Mouse (Mus musculus): ENCODE measurements around the gene Gm10961. TPM values are rescaled to one million over a fixed set of nuclear protein-coding genes. Genes with fewer than 3 reads are reported as not detected.

Gm10961 gene
- polyA plus RNA-seq, 1 experiment: not detected

GRCm38 (mm10) chr3:107609376-107609775 lies 21.7 kb upstream of the Gm10961 start:
- Histone ChIP-seq H3K27me3 (ENCODE audit: control insufficient read depth, insufficient read depth, low read length, poor library complexity, severe bottlenecking) (no peaks in the 10 kb centered on the region), H3K4me3 (ENCODE audit: low read depth, low read length) (no peak overlapping the region), H3K36me3 (ENCODE audit: control insufficient read depth, insufficient read depth, low read length, poor library complexity, severe bottlenecking) (no peaks in the 10 kb centered on the region), H3K27ac (ENCODE audit: insufficient read depth, low read length) (no peak overlapping the region), H3K9ac (ENCODE audit: low read depth, poor library complexity, severe bottlenecking) (no peak overlapping the region), H3K9me3 (replicated peaks; ENCODE audit: control insufficient read depth, insufficient read depth, low read length, poor library complexity, severe bottlenecking) (no peaks in the 10 kb centered on the region), H3K4me1 (ENCODE audit: control insufficient read depth, insufficient read depth, low read length) (no peaks in the 10 kb centered on the region)
- no peak for TF ChIP-seq CTCF (IDR thresholded peaks at IDR 0.05; ENCODE audit: low read depth, low read length)
- no peak for TF ChIP-seq POLR2A (IDR thresholded peaks at IDR 0.05; ENCODE audit: insufficient read depth, low read length)
- no peak for TF ChIP-seq EP300 (IDR thresholded peaks at IDR 0.05; ENCODE audit: insufficient read depth, low read depth, low read length)

- H3K36me3 ChIP-seq (ENCODE audit: control insufficient read depth, insufficient read depth, low read length, poor library complexity, severe bottlenecking): peaks cover 2% of the 10 kb centered on the region; the same call in 1 of the 2 replicates
- no peak overlapping the region for H3K9ac ChIP-seq (ENCODE audit: low read depth, poor library complexity, severe bottlenecking)
- H3K27me3 ChIP-seq (ENCODE audit: control insufficient read depth, insufficient read depth, low read length, poor library complexity, severe bottlenecking): no peaks in the 10 kb centered on the region
- no peak overlapping the region for H3K4me3 ChIP-seq (ENCODE audit: low read depth, low read length)
- TF ChIP-seq POLR2A (IDR thresholded peaks at IDR 0.05; ENCODE audit: insufficient read depth, low read length) (no peak), EP300 (IDR thresholded peaks at IDR 0.05; ENCODE audit: insufficient read depth, low read depth, low read length) (no peak), CTCF (IDR thresholded peaks at IDR 0.05; ENCODE audit: low read depth, low read length) (no peak)
- no peaks in the 10 kb centered on the region for H3K4me1 ChIP-seq (ENCODE audit: control insufficient read depth, insufficient read depth, low read length)
- H3K9me3 ChIP-seq (replicated peaks; ENCODE audit: control insufficient read depth, insufficient read depth, low read length, poor library complexity, severe bottlenecking): no peaks in the 10 kb centered on the region
- no peak overlapping the region for H3K27ac ChIP-seq (ENCODE audit: insufficient read depth, low read length)
These were observed 19.7 kb upstream of the Gm10961 start for GRCm38 (mm10) chr3:107611394-107611793.

- Histone ChIP-seq H3K4me3 (ENCODE audit: low read depth, low read length) (no peak overlapping the region), H3K27ac (ENCODE audit: insufficient read depth, low read length) (no peak overlapping the region), H3K9ac (ENCODE audit: low read depth, poor library complexity, severe bottlenecking) (no peak overlapping the region), H3K9me3 (replicated peaks; ENCODE audit: control insufficient read depth, insufficient read depth, low read length, poor library complexity, severe bottlenecking) (no peaks in the 10 kb centered on the region), H3K27me3 (ENCODE audit: control insufficient read depth, insufficient read depth, low read length, poor library complexity, severe bottlenecking) (no peaks in the 10 kb centered on the region), H3K4me1 (ENCODE audit: control insufficient read depth, insufficient read depth, low read length) (no peaks in the 10 kb centered on the region), H3K36me3 (ENCODE audit: control insufficient read depth, insufficient read depth, low read length, poor library complexity, severe bottlenecking) (peaks cover 4% of the 10 kb centered on the region)
- TF ChIP-seq EP300 (IDR thresholded peaks at IDR 0.05; ENCODE audit: insufficient read depth, low read depth, low read length): no peak
- TF ChIP-seq POLR2A (IDR thresholded peaks at IDR 0.05; ENCODE audit: insufficient read depth, low read length): no peak
- peak; percentile 97 for TF ChIP-seq CTCF (IDR thresholded peaks at IDR 0.05; ENCODE audit: low read depth, low read length)
These were observed 18.1 kb upstream of the Gm10961 start for GRCm38 (mm10) chr3:107612902-107613525.

GRCm38 (mm10) chr3:107617800-107618199 lies 13.3 kb upstream of the Gm10961 start:
- Histone ChIP-seq H3K4me3 (ENCODE audit: low read depth, low read length) (no peak overlapping the region), H3K27me3 (ENCODE audit: control insufficient read depth, insufficient read depth, low read length, poor library complexity, severe bottlenecking) (no peaks in the 10 kb centered on the region), H3K36me3 (ENCODE audit: control insufficient read depth, insufficient read depth, low read length, poor library complexity, severe bottlenecking) (peaks cover 4% of the 10 kb centered on the region), H3K27ac (ENCODE audit: insufficient read depth, low read length) (no peak overlapping the region), H3K4me1 (ENCODE audit: control insufficient read depth, insufficient read depth, low read length) (no peaks in the 10 kb centered on the region), H3K9ac (ENCODE audit: low read depth, poor library complexity, severe bottlenecking) (no peak overlapping the region), H3K9me3 (replicated peaks; ENCODE audit: control insufficient read depth, insufficient read depth, low read length, poor library complexity, severe bottlenecking) (no peaks in the 10 kb centered on the region)
- TF ChIP-seq EP300 (IDR thresholded peaks at IDR 0.05; ENCODE audit: insufficient read depth, low read depth, low read length) (no peak), CTCF (IDR thresholded peaks at IDR 0.05; ENCODE audit: low read depth, low read length) (no peak), POLR2A (IDR thresholded peaks at IDR 0.05; ENCODE audit: insufficient read depth, low read length) (no peak)

GRCm38 (mm10) chr3:107619911-107620310 lies 11.2 kb upstream of the Gm10961 start:
- Histone ChIP-seq H3K27ac (ENCODE audit: insufficient read depth, low read length) (no peak overlapping the region), H3K4me3 (ENCODE audit: low read depth, low read length) (no peak overlapping the region), H3K27me3 (ENCODE audit: control insufficient read depth, insufficient read depth, low read length, poor library complexity, severe bottlenecking) (no peaks in the 10 kb centered on the region), H3K9ac (ENCODE audit: low read depth, poor library complexity, severe bottlenecking) (no peak overlapping the region), H3K4me1 (ENCODE audit: control insufficient read depth, insufficient read depth, low read length) (no peaks in the 10 kb centered on the region), H3K9me3 (replicated peaks; ENCODE audit: control insufficient read depth, insufficient read depth, low read length, poor library complexity, severe bottlenecking) (no peaks in the 10 kb centered on the region), H3K36me3 (ENCODE audit: control insufficient read depth, insufficient read depth, low read length, poor library complexity, severe bottlenecking) (peaks cover 4% of the 10 kb centered on the region)
- TF ChIP-seq POLR2A (IDR thresholded peaks at IDR 0.05; ENCODE audit: insufficient read depth, low read length) (no peak), CTCF (IDR thresholded peaks at IDR 0.05; ENCODE audit: low read depth, low read length) (no peak), EP300 (IDR thresholded peaks at IDR 0.05; ENCODE audit: insufficient read depth, low read depth, low read length) (no peak)

- Histone ChIP-seq H3K9ac (ENCODE audit: low read depth, poor library complexity, severe bottlenecking) (no peak overlapping the region), H3K4me3 (ENCODE audit: low read depth, low read length) (no peak overlapping the region), H3K4me1 (ENCODE audit: control insufficient read depth, insufficient read depth, low read length) (no peaks in the 10 kb centered on the region), H3K36me3 (ENCODE audit: control insufficient read depth, insufficient read depth, low read length, poor library complexity, severe bottlenecking) (peaks cover 6% of the 10 kb centered on the region), H3K9me3 (replicated peaks; ENCODE audit: control insufficient read depth, insufficient read depth, low read length, poor library complexity, severe bottlenecking) (no peaks in the 10 kb centered on the region), H3K27me3 (ENCODE audit: control insufficient read depth, insufficient read depth, low read length, poor library complexity, severe bottlenecking) (no peaks in the 10 kb centered on the region), H3K27ac (ENCODE audit: insufficient read depth, low read length) (no peak overlapping the region)
- TF ChIP-seq CTCF (IDR thresholded peaks at IDR 0.05; ENCODE audit: low read depth, low read length) (no peak), EP300 (IDR thresholded peaks at IDR 0.05; ENCODE audit: insufficient read depth, low read depth, low read length) (no peak), POLR2A (IDR thresholded peaks at IDR 0.05; ENCODE audit: insufficient read depth, low read length) (no peak)
These were observed 9.6 kb upstream of the Gm10961 start for GRCm38 (mm10) chr3:107621286-107622075.
